Mouse (Mus musculus): ENCODE results near the gene Grb2. TPM values are rescaled to one million over a fixed set of nuclear protein-coding genes. Genes with fewer than 3 reads are reported as not detected.
"Not testable (repeated sequence)": the region's sequence is repeated elsewhere in the genome, so short reads cannot be mapped to it uniquely, and the experiment has no call there.

Grb2 gene
- total RNA-seq, 4 experiments from 2014 or later: 206 to 217 (median 212) TPM

DNA sequence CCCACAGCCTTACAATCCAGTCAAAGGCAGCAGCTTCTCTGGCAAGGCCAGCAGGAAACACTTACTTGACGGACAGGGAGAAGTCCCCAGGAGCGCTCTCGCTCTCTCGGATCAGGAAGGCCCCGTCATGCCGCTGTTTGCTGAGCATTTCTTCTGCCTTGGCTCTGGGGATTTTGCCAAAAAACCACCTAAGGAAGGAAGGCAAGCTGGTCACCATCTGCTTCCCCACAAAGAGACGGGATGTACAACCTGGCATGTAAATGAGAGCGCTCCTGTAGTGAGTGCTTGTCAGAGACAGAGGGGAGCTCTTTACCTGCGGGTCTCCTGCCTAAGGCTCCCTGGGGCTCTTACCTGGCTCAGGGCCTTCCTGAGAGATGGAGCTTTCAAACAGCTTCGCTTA, 58.7 kb downstream of the Grb2 start:
- peak in 1 of 2 experiments; percentile 54 for DNase-seq (ENCODE audit: low spot score in 2 of 2)

DNA sequence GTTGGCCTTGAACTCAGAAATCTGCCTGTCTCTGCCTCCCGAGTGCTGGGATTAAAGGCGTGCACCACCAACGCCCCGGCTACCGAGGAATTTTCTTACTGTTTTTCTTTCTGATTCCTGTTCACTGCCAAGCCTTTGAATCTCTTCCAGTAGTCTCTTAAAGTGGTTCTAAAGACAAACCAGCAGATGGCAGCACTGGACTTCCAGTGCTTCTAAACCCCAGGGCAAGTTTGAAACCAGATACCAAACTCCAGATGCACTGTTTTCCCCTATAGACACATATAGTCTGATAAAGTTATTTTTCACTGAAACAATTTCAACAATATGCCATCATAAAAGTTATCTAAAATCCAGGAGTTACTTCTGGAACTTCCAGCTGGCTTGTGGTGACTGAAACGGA, 60.9 kb downstream of the Grb2 start:
- DNase-seq (ENCODE audit: low spot score in 2 of 2): peak in 1 of 2 experiments; percentile 43

DNA sequence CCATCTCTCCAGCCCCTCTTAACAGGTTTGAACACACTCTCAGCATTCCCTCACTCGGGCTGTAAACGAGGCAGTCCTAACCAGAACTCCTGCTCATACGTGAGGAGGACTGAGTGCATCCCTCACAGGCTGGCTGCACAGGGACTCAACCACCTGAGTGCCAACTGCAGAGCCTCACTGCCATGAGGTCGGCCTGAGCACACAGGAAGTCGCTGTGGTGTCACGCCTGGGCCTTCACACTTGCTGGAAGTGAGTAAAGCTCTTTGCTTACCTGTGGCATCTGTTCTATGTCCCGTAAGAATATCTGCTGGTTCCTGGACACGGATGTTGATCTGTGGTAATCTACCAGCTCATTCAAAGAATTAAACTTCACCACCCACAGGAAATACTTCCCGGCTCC, 62.0 kb downstream of the Grb2 start:
- no peak for DNase-seq (ENCODE audit: low spot score in 2 of 2)

DNA sequence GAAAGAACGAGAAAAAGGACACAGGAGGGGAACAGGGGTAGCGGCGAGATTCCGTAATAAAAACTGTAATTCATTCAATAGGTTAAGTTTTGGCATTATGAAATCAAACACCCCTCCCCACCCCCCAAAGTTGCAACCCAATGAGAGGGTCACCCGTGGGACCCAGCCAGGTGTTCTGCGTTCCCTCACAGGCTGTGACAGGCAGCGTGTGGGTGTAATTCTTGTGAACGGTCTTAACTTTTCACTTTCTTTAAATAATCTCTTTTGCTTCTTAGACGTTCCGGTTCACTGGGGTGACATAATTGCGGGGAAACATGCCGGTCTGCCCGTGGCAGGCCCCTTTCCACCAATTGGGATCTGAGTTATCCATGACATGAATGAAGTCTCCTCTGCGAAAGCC, 62.9 kb downstream of the Grb2 start:
- not testable (repeated sequence) for DNase-seq (ENCODE audit: low spot score in 2 of 2)

DNA sequence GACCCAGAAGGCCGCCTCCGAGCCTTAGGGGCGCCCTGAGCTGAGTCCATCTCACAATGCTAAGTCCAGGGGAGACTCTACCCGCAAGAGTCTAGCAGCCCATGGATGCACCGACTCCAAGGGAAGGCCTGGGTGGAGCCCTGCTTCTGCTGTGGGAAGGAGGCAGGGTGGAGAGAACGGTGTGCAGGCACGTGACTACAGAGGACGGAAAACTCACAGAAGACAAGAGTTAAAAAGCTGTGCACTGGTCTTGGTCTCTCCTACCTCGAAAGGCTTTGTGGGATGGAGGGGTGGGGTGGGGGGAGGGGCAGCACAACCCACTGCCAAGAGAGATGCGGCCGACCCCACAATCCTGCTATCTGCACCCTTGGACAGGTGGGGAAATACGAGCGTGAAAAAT, 64.1 kb downstream of the Grb2 start:
- no peak for DNase-seq (ENCODE audit: low spot score in 2 of 2)

DNA sequence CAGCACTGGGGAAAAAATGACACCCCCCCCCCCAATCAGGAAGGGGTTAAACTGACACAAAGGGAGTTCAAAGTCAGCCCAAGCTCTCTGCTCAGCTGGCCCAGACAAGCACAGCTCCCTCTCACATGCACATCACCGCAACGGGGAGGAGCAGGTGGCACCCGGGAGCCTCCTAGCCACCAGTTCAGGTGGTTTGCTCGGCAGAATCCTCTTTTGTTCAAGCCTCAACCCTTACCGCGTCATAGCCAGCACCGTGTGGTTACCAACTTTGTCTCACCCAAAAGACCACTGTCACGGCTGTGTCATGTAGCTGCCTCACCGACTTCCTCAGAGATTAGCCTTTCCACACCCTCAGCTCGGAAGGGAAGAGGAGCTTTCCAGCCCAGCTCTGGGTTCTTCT, 65.1 kb downstream of the Grb2 start:
- DNase-seq (ENCODE audit: low spot score in 2 of 2): no peak

DNA sequence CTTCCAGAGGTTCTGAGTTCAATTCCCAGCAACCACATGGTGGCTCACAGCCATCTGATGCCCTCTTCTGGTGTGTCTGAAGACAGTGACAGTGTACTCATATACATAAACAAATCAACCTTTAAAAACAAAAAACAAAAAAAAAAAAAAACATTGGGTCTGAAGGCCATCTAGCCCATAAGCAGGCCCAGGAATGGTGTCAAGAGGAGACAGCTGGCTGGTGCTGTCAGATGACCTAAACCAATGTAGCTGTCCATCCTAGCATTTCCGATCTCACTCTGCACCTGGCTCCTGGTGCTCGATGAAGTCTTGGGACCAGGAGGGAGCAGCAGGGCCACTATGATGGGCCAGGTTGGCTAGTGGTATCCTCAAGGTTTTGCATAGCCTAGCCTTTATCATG, 65.7 kb downstream of the Grb2 start:
- DNase-seq (ENCODE audit: low spot score in 2 of 2): no peak

DNA sequence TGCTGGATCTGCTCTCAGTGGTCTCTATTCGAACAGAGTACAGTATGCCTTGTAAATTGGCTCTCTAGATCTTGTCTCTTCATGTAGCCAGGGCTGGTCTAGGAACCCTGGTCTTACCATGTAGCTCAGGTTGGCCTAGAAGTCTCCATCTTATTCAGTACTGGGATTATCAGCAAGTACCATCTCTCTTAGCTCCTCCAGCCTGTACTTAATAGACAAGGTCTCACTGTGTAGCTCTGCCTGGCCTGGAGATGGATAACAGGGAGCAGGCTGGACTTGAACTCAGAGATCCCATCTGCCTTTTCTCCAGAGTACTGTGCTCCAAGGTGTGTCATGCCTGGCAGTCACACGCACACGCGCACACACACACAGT, 66.7 kb downstream of the Grb2 start:
- no peak for DNase-seq (ENCODE audit: low spot score in 2 of 2)

DNA sequence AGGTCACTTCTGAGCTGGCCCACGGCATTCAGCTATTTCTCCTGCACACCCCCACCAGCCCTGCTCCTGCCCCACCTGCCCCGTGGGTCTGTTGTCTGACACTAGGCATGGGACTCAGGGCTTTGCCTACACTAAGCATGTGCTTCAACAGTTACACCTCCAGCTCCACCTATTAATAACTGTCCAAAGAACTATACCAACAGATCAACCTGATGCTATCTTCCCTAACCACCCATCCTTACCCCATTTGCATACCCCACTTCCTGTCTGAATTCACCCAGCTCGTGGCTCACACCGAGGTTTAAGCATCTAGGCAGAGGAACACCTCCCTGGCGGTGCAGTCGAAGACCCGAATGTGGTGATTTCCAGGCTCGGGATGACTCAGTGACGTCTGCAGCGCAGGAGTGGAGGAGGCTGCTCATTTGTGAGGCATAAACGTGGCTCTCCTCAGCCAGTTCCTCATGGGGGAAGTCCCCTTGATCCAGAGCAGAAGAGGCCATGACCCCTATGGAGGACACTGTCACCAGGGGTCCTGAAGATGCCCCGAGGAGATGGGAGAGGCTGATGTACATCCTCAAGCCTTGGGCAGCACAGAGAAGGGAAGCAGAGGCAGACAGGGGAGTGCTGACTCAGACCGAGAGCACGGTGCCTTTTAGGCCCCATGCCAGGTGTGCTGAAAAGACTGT, 67.3 kb downstream of the Grb2 start:
- DNase-seq (ENCODE audit: low spot score in 2 of 2): peak in 1 of 2 experiments; percentile 30

DNA sequence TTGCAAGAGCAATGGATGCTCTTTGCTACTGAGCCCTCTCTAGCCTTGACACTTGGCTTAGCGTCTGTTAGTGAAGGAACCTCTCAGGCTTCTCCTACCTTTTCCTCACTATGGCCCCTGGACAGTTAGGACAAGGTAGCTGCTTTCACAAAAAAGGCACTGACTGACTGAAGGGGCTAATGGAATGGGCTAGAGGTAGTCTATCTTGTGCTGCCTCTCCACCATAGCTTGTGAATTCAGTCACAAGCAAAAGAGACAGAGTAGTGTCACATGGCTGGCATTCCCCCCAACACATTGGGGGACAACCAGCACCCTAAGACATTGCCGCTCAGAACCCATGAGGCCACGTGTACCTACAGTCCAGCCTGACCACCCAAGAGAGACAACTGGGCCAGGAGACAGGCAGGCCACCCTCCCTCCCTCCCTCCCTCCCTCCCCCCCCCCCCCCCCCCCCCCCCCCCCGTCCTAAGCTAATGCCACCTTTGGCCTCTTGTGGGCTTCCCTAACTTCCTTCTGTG, 68.0 kb downstream of the Grb2 start:
- no peak for DNase-seq (ENCODE audit: low spot score in 2 of 2)

DNA sequence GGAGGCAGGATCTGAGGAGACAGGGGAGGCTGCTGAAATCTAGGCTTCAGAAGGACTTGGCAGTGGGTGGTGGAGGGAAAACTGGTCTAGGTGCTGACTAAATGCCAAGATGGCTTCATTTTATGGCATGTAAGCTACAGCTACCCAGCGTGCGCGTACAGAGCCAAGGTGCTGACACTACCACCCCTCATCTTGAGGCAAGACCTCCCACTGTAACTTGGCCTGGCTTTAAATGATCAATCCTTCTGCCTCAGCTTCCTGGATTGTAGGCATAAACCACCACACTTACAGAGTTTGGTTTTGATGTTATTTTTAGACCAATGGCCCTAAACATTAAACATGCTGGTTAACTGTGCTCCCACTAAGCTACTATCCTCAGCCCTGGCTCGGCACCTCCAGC, 68.9 kb downstream of the Grb2 start:
- DNase-seq (ENCODE audit: low spot score in 2 of 2): no peak

DNA sequence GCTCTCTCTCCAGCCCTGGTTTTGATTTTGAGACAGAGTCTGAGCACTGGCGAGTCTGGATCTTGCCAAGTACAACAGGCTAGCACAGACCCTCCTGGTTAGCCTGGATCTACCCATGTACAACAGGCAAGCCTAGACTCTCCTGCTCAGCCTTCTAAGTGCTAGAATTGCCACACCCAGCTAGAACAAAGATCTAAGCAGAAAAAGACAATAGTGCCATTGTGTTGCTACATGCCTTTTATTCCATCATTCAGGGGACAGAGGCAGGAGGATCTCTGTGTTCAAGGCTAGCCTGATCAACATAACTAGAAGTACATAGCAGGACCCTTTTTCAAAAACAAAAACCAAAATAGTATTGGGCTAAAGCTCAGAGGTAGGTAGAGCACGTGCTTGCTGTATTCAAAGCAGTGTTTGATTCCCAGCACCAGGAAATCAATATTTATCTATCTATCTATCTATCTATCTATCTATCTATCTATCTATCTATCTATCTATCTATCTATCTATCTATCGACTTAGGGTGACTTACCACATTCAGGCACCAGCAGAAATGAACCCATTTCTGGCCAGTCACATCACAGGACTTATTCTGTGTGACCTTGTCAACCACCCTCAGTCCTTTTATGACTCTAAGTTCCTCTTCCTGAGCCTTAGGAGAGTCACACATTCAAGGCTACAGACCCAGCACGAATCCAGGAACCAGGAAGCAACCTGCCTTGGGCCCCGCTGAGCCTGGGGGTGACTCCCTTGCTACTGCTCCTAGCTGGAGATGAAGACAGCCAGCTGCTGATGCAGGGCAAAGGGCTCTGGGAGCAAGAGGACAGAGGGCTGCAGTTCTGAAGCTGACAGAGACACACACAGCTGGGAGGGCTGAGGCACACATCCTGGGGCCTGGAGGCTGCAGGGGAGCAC, 69.6 kb downstream of the Grb2 start:
- DNase-seq (ENCODE audit: low spot score in 2 of 2): no peak

DNA sequence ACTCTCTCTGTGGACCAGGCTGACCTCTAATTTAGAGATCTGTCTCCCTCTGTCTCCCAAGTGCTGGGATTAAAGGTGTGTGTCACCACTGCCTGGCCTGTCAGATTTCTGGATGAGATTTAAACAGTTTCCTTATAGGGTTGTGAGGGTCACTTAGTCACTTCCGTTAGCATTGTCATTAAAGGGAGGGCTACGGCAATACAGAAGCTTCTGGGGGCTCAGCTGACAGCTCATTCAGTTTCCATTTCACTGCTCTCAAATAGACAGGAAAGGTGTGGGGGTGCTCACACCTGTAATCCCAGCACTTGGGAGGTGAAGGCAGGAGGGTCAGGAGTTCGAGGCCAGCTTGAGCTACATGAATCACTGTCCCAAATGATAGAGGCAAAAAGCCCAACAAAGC, 71.4 kb downstream of the Grb2 start:
- DNase-seq (ENCODE audit: low spot score in 2 of 2): no peak

DNA sequence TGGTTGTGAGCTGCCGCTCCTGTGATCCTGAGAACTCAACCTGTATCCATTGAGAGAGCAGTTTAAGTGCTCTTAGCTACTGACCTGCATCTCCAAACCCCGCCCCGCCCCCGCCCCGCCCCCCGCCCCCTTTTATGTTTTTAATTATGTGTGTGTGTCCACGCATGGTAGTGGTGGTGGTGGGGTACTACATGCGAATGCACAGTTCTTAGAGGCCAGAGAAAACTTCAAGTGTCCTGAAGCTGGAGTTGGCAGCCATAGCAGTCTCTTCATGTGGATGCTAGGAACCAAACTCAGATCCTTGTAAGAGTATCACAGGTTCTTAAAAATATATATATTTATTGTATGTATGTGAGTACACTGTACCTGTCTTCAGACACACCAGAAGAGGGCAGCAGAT, 72.9 kb downstream of the Grb2 start:
- no peak for DNase-seq (ENCODE audit: low spot score in 2 of 2)

DNA sequence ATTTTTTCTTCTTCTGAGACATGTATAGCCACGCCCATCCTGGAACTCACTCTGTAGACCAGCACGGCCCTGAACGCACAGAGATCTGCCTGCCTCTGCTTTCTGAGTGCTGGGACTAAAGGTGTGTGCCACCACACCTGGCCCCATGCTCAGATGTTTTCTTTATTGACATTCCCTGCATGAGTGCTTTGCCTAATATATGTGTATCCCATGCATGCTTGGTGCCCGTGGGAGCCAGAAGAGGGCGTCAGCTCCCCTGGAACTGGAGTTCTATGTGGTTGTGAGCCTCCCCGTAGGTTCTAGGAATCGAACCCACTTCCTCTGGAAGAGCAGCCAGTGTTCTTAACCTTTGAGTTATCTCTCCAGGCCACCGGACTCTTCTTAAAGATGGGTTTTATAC, 73.4 kb downstream of the Grb2 start:
- no peak for DNase-seq (ENCODE audit: low spot score in 2 of 2)

DNA sequence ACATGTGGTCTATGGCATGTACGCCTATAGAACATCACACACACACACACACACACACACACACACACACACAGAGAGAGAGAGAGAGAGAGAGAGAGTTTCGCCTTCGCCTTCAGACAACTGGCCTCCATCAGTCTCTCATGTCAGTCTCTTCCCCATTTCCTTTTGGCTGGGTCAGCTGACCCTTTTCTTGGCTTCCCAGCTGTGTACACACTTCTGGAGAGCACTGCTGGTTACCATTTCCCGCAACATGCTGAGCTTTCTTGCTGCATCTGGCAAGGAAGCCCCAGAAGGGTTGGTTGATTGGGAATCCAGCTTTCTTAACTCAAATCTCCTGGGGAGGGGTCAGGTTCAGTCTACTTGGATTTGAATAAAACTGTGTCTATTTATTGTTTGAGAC, 74.3 kb downstream of the Grb2 start:
- no peak for DNase-seq (ENCODE audit: low spot score in 2 of 2)

DNA sequence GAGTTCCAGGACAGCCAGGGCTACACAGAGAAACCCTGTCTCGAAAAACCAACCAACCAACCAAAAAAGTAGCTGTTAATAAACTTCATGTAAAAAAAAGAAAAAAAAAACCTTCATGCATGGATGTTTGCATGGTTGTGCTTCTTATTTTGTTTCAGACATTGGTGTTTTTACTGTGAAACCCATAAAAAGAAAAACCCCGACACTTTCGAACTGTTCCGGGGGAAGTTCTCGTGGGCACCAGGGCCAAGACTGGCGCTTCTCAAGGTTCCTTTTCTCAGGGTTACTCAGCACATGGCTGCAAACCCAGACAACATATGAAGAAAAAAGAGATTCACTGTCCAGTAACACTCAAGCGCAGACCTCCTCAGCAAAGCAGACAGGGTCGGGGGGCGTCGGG, 75.5 kb downstream of the Grb2 start:
- DNase-seq (ENCODE audit: low spot score in 2 of 2): no peak

DNA sequence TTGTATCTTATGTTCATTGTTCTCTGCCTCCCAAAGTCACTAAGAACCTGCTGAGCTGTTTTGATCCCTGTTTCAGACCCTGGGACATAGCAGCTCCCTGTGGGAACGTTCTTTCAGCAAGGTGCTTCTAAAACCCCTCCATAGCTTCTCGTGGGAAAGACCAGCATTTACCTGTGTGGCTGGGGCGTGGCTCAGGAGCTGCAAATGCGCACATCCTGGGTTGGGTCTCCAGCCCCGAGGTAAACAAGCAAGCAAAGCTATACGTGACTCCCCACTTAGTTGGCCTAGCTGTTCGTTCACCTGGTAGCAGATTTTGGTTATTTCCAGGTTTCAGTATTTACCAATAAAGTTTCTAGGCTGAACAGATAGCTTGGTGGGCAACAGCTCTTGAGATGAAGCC, 76.2 kb downstream of the Grb2 start:
- no peak for DNase-seq (ENCODE audit: low spot score in 2 of 2)

DNA sequence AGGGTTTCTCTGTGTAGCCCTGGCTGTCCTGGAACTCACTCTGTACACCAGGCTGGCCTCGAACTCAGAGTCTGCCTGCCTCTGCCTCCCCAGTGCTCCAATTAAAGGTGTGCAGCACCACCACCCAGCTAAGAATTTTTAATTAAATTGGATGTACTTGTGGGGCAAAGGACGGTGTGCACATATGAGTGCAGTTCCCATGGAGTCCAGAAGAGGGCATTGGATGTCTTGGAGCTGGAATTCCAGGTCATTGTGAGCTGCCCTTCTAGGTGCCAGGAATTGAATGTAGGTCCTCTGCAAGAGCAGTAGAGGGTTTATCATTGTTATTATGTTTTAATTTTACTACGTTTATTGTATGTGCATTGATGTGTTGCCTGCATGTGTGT, 76.9 kb downstream of the Grb2 start:
- no peak for DNase-seq (ENCODE audit: low spot score in 2 of 2)

DNA sequence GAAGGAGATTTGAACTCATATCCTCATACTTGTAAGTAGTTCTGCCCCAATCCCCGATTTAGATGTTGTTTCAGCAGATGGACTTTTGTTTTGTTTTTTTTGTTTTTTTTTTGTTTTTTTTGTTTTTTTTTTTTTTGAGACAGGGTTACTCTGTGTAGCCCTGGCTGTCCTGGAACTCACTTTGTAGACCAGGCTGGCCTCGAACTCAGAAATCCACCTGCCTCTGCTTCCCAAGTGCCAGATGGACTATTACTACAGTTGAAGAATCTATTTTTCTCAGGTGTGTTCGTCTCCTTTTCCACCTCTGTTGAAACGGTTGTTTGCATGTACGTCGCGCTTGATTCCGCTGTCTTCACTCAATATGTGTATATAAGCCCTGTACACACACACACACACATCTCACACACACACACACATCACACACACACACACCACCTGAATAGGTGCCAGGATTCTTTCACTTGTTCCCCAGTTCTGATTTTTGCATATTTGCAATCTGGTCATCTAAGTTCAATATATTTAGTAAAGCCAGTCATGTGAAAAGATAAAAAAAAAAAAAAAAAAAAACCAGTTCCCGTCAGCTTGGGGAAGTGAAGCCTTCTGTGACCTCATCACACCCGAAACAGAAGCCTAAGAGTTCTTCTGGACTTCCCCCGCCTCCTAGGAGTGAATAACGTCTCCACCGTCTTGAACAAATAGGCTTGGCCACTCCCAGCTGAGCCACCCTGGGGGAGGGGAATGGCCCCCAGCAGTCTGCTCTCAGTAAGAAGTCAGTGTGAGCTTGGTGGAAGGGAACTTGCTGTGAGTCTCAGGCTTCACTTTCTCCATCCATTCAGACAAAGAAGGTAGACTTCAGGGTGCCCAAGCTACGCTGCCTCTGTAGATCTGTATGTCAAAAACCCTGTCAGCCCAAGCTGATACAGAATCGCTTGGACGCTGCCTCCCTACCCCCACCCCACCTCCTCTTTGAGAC, 77.6 kb downstream of the Grb2 start:
- no peak for DNase-seq (ENCODE audit: low spot score in 2 of 2)

DNA sequence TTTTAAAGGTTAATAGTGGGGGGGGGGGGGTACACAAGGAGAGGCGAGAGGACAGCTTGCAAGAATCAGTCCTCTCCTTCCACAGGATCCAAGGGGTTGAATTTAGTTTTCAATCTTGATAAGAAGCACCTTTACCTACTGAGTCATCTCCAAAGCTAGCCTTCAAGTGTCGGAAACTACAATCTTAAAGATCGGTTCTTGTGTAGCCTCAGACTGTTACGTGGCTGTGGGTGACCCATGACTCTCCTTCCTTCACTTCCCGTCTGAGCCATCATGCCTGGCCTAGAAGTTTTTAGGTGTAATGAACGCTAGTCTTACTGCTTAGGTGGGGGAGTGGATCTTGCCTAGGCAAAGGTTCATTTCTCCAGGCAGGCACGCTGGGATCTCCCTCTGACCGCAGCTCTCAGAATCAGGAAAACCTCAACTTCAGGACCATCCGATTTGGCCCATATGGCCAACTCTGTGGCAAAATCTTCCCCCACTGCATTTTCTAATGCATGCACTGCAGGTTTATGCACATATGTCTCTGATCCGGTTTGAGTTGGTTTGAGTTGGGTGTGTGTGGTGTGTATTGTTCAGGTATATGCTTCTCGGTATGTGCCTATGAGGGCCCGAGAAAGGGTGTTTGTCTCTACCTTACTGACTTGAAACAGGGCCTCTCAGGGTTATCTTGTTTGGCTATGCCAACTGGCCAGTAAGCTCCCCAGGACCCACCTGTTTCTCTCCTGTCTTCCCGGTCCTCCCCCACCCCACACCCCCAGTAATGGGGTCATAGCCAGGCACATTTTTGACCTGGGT, 78.5 kb downstream of the Grb2 start:
- no peak for DNase-seq (ENCODE audit: low spot score in 2 of 2)

Measured in left cerebral cortex, adult 8-10 months (tissue).